Mouse (Mus musculus): ENCODE results near the gene Tmem200a. TPM values are rescaled to one million over a fixed set of nuclear protein-coding genes. Genes with fewer than 3 reads are reported as not detected.
A peak's percentile ranks its signal among the peaks of the same experiment; 100 is the strongest.

Tmem200a gene
- polyA plus RNA-seq, 1 experiment from 2014 or later: 3.0 TPM

- H3K9ac ChIP-seq (ENCODE audit: low read depth, low read length): no peak overlapping the region
- H3K4me1 ChIP-seq (replicated peaks; ENCODE audit: insufficient read depth, low read length): peaks cover 6% of the 10 kb centered on the region; the same call in 1 of the 2 replicates
- TF ChIP-seq CTCF (IDR thresholded peaks at IDR 0.05; ENCODE audit: low read depth): no peak
- ATAC-seq (replicated peaks; ENCODE audit: low FRiP score, low read depth) (no peak), DNase-seq (ENCODE audit: low spot score) (no peak)
- peaks cover 13% of the 10 kb centered on the region; the same call in 1 of the 2 replicates for H3K27me3 ChIP-seq (ENCODE audit: insufficient read depth, low read length)
- 74% methylated on average over 3 of the region's 3 CpGs for WGBS
- no peak overlapping the region for H3K4me2 ChIP-seq (ENCODE audit: low read length)
- H3K27ac ChIP-seq: no peak overlapping the region
- no peak overlapping the region for H3K4me3 ChIP-seq (replicated peaks; ENCODE audit: low read depth, low read length)
- no peaks in the 10 kb centered on the region for H3K36me3 ChIP-seq (ENCODE audit: insufficient read depth, low read length)
- no peaks in the 10 kb centered on the region for H3K9me3 ChIP-seq (replicated peaks; ENCODE audit: low read length)
Observed at GRCm38 (mm10) chr10:26079678-26080077, 826 bp upstream of the Tmem200a start.

GRCm38 (mm10) chr10:26077671-26078481, 976 bp downstream of the Tmem200a start, which contains the start of gene Gm9767:
Gene Gm9767, plus strand, starts transcription at chr10:26078255.
- Histone ChIP-seq H3K36me3 (ENCODE audit: insufficient read depth, low read length) (no peaks in the 10 kb centered on the region), H3K27ac (no peak within 1 kb of the TSS), H3K4me2 (ENCODE audit: low read length) (peak within 1 kb of the TSS; percentile 77), H3K4me1 (replicated peaks; ENCODE audit: insufficient read depth, low read length) (peaks cover 6% of the 10 kb centered on the region; the same call in 1 of the 2 replicates), H3K9me3 (replicated peaks; ENCODE audit: low read length) (no peaks in the 10 kb centered on the region), H3K4me3 (replicated peaks; ENCODE audit: low read depth, low read length) (peak within 1 kb of the TSS; percentile 56), H3K9ac (ENCODE audit: low read depth, low read length) (peak within 1 kb of the TSS; percentile 44), H3K27me3 (ENCODE audit: insufficient read depth, low read length) (peaks cover 13% of the 10 kb centered on the region; the same call in 1 of the 2 replicates)
- 1% methylated on average over 49 of the region's 52 CpGs for WGBS
- no peak for TF ChIP-seq CTCF (IDR thresholded peaks at IDR 0.05; ENCODE audit: low read depth)
- peak; percentile 35 for DNase-seq (ENCODE audit: low spot score)
- ATAC-seq (replicated peaks; ENCODE audit: low FRiP score, low read depth): 0 out of 2 replicates have a peak, but pooled peaks have one; percentile 33

- H3K9me3 ChIP-seq (replicated peaks; ENCODE audit: low read length): no peaks in the 10 kb centered on the region
- no peak overlapping the region for H3K9ac ChIP-seq (ENCODE audit: low read depth, low read length)
- H3K27ac ChIP-seq: no peak overlapping the region
- WGBS: 91% methylated on average over 9 of the region's 9 CpGs
- H3K4me2 ChIP-seq (ENCODE audit: low read length): no peak overlapping the region
- no peak overlapping the region for H3K4me3 ChIP-seq (replicated peaks; ENCODE audit: low read depth, low read length)
- no peaks in the 10 kb centered on the region for H3K36me3 ChIP-seq (ENCODE audit: insufficient read depth, low read length)
- H3K27me3 ChIP-seq (ENCODE audit: insufficient read depth, low read length): peaks cover 13% of the 10 kb centered on the region; the same call in 1 of the 2 replicates
- no peak for TF ChIP-seq CTCF (IDR thresholded peaks at IDR 0.05; ENCODE audit: low read depth)
- ATAC-seq (replicated peaks; ENCODE audit: low FRiP score, low read depth) (no peak), DNase-seq (ENCODE audit: low spot score) (no peak)
- peaks cover 6% of the 10 kb centered on the region; the same call in 1 of the 2 replicates for H3K4me1 ChIP-seq (replicated peaks; ENCODE audit: insufficient read depth, low read length)
Observed at GRCm38 (mm10) chr10:26076949-26077348, 1.9 kb downstream of the Tmem200a start.

DNA sequence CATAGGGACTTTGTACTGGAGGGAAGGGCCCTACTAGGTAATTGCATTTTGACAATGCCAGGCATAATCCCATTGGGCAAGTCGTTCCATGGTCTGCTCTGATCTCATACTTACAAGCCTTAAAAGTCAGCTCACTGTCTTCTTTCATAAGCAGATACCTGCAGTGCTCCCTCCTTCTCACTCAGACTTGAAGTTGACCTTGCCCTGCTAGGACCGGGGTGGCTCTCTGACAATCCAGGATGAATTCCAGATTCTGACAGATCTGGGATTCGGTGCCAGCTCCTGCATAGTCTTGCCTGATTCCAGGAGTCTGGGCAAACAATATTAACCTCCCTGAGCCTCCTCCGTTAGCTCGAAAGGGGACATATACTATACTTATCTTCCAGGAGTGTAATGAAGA, 6.9 kb downstream of the Tmem200a start:
- Histone ChIP-seq H3K27me3 (ENCODE audit: insufficient read depth, low read length) (no peaks in the 10 kb centered on the region), H3K4me3 (replicated peaks; ENCODE audit: low read depth, low read length) (no peak overlapping the region), H3K9me3 (replicated peaks; ENCODE audit: low read length) (no peaks in the 10 kb centered on the region), H3K9ac (ENCODE audit: low read depth, low read length) (no peak overlapping the region), H3K4me1 (replicated peaks; ENCODE audit: insufficient read depth, low read length) (no peaks in the 10 kb centered on the region), H3K4me2 (ENCODE audit: low read length) (no peak overlapping the region), H3K27ac (no peak overlapping the region), H3K36me3 (ENCODE audit: insufficient read depth, low read length) (no peaks in the 10 kb centered on the region)
- ATAC-seq (replicated peaks; ENCODE audit: low FRiP score, low read depth): no peak
- DNase-seq (ENCODE audit: low spot score): no peak
- 83% methylated on average over 5 of the region's 5 CpGs for WGBS
- TF ChIP-seq CTCF (IDR thresholded peaks at IDR 0.05; ENCODE audit: low read depth): no peak

GRCm38 (mm10) chr10:26063071-26063470, 15.8 kb downstream of the Tmem200a start:
- ATAC-seq (replicated peaks; ENCODE audit: low FRiP score, low read depth) (no peak), DNase-seq (ENCODE audit: low spot score) (no peak)
- TF ChIP-seq CTCF (IDR thresholded peaks at IDR 0.05; ENCODE audit: low read depth): no peak
- no peaks in the 10 kb centered on the region for H3K36me3 ChIP-seq (ENCODE audit: insufficient read depth, low read length)
- H3K4me1 ChIP-seq (replicated peaks; ENCODE audit: insufficient read depth, low read length): no peaks in the 10 kb centered on the region
- no peak overlapping the region for H3K4me2 ChIP-seq (ENCODE audit: low read length)
- H3K27ac ChIP-seq: no peak overlapping the region
- no peak overlapping the region for H3K9ac ChIP-seq (ENCODE audit: low read depth, low read length)
- H3K9me3 ChIP-seq (replicated peaks; ENCODE audit: low read length): no peaks in the 10 kb centered on the region
- no peaks in the 10 kb centered on the region for H3K27me3 ChIP-seq (ENCODE audit: insufficient read depth, low read length)
- 89% methylated on average over 4 of the region's 4 CpGs for WGBS
- H3K4me3 ChIP-seq (replicated peaks; ENCODE audit: low read depth, low read length): no peak overlapping the region

DNA sequence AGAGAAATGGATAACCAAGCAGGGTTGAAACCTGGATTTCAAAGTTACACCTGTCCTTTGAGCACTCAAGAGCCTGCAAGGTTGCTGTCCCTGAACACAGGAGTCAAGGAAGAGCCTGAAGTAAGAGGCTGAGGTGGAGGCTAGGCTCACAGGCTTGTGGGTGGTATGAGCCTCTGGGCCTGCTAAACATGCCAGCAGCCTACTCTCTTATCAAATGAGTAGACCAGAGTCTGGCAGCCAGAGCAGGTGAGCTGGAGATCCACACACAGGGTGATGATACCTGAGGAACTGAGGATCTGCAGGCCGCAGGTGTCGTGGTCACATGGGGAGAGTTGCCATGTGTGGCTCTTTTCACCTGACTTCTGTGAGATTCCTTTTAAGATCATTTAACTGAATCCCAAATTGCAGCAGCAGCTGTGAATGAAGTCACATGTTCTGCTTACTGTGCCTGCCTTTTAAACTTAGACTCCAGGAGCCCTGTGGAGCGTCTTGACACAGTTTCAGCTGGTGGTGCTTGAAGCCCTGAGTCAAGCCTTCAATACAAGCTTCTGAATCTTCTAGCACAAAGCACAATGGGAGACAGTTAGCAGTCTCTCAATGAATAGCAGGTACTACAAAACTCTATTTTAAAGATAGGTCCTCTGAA, 19.1 kb downstream of the Tmem200a start:
- ATAC-seq (replicated peaks; ENCODE audit: low FRiP score, low read depth): no peak
- H3K4me2 ChIP-seq (ENCODE audit: low read length): no peak overlapping the region
- H3K36me3 ChIP-seq (ENCODE audit: insufficient read depth, low read length): no peaks in the 10 kb centered on the region
- H3K27me3 ChIP-seq (ENCODE audit: insufficient read depth, low read length): no peaks in the 10 kb centered on the region
- TF ChIP-seq CTCF (IDR thresholded peaks at IDR 0.05; ENCODE audit: low read depth): no peak
- no peaks in the 10 kb centered on the region for H3K9me3 ChIP-seq (replicated peaks; ENCODE audit: low read length)
- WGBS: 89% methylated on average over 3 of the region's 3 CpGs
- H3K27ac ChIP-seq: no peak overlapping the region
- DNase-seq (ENCODE audit: low spot score): no peak
- H3K4me3 ChIP-seq (replicated peaks; ENCODE audit: low read depth, low read length): no peak overlapping the region
- no peak overlapping the region for H3K9ac ChIP-seq (ENCODE audit: low read depth, low read length)
- H3K4me1 ChIP-seq (replicated peaks; ENCODE audit: insufficient read depth, low read length): no peaks in the 10 kb centered on the region

Measured in kidney, postnatal 0 days (tissue).